Mouse (Mus musculus) testis, adult 2 months (tissue): ENCODE results near the gene Diaph3. TPM values are rescaled to one million over a fixed set of nuclear protein-coding genes. Genes with fewer than 3 reads are reported as not detected.

ENCODE experiments used
- H3K27ac ChIP-seq: fragments of 200-500 bp; 2 replicates; pipeline ENCODE4 v1.5.1; 2012; ENCODE audit warnings: low read depth, low read length; ENCODE audit not compliant: control insufficient read depth, insufficient read depth
- H3K27me3 ChIP-seq: fragments of 200-500 bp; 2 replicates; pipeline ENCODE4 v1.6.1; 2012; ENCODE audit warnings: mild to moderate bottlenecking, low read length, moderate library complexity; ENCODE audit not compliant: control insufficient read depth, insufficient read depth
- H3K36me3 ChIP-seq: fragments of 200-500 bp; 2 replicates; pipeline ENCODE4 v1.6.1; 2012; ENCODE audit warnings: mild to moderate bottlenecking, low read length; ENCODE audit not compliant: control insufficient read depth, insufficient read depth
- H3K4me1 ChIP-seq: fragments of 200-500 bp; 2 replicates; pipeline ENCODE4 v1.6.1; 2012; ENCODE audit warnings: low read length; ENCODE audit not compliant: control insufficient read depth, insufficient read depth
- H3K4me3 ChIP-seq: fragments of 200-500 bp; 2 replicates; pipeline ENCODE4 v1.5.1; 2012; ENCODE audit warnings: low read depth, mild to moderate bottlenecking, low read length, moderate library complexity, mixed read lengths; ENCODE audit not compliant: control insufficient read depth
- CTCF ChIP-seq: fragments of 200-500 bp; IDR thresholded peaks from 2 replicates; pipeline ENCODE4 v1.5.1; 2012; ENCODE audit warnings: low read depth, mild to moderate bottlenecking, inconsistent platforms, low read length, moderate library complexity; ENCODE audit not compliant: control insufficient read depth, insufficient read depth, insufficient replicate concordance
- POLR2A ChIP-seq: fragments of 200-500 bp; IDR thresholded peaks from 2 replicates; pipeline ENCODE4 v1.6.1; 2012; ENCODE audit warnings: low read depth, mild to moderate bottlenecking, inconsistent platforms, low read length, moderate library complexity; ENCODE audit not compliant: control insufficient read depth
- polyA plus RNA-seq: library from polyadenylated mRNA; depleted of rRNA; stranded (reverse); fragments of >200 nt; gene quantifications from 2 replicates; pipeline ENCODE4 v1.2.3, GENCODE M21; 2012

The Diaph3 gene
- polyA plus RNA-seq, 1 experiment: 13.0 TPM

DNA sequence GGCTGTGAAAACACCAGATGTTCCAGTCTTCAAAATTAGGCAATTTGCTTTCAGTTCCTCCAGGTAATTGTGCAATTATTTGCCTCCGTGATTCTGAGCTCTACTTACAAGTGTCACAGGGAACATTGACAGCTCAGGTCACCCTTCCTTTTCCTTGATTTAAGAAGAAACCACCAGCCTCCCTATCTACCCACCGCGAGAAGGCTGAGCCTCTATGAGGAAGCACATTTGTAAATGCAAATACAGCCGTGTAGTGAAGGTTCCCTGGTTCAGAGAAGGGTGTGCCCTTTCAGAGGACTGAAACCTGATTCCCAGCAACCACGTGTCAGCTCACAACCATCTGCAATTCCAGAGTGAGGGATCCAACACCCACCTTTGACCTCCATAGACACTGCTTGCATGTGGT, 96.6 kb downstream of the Diaph3 start:
- Histone ChIP-seq H3K27ac (no peak overlapping the region), H3K4me1 (no peaks in the 10 kb centered on the region), H3K36me3 (no peaks in the 10 kb centered on the region), H3K4me3 (no peak overlapping the region), H3K27me3 (no peaks in the 10 kb centered on the region)
- no peak for TF ChIP-seq POLR2A
- no peak for TF ChIP-seq CTCF

DNA sequence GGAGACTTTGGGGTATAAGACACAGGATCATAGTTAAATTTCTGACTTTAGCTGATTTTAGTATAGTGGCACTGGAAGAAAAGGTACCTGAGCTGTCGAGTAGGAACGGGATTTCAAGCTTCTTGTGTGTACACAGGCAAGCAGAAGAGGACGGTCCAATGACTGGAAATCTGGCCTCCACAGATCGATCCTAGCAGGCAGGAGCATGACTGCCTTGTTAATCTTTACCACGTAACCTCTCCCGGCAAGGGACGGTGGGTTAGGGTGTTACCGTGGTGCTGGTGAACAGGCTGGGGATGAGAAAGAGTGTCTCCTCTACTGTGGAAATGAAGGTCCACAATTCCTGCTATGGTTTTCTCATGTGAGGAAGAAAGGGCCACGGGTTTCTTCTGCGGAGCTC, 120.8 kb downstream of the Diaph3 start:
- Histone ChIP-seq H3K4me3 (peak overlapping the region; percentile 88), H3K27ac (peak overlapping the region; percentile 13; the same call in 1 of the 2 replicates), H3K36me3 (no peaks in the 10 kb centered on the region), H3K27me3 (no peaks in the 10 kb centered on the region), H3K4me1 (no peaks in the 10 kb centered on the region)
- TF ChIP-seq POLR2A: no peak

DNA sequence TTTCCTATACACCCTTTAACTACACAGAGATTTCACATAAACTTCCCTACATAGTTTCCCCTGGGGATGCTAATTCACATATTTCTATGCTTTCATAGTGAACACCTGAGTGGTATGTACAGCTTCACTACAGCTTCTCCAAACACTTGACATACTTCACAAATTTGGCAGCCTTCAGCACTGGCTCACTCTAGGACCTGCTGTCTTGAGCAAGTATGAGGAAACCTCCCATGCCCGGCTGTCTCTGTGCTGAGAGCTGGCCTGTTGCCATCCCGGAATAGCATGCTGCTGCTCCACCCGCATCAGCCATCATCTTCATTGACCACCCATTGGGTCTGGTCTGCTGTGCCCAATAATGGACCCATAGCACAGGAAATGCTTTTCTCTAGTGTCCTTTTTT, 121.3 kb downstream of the Diaph3 start:
- H3K27me3 ChIP-seq: no peaks in the 10 kb centered on the region
- peak overlapping the region; percentile 78 for H3K4me3 ChIP-seq
- no peaks in the 10 kb centered on the region for H3K36me3 ChIP-seq
- TF ChIP-seq CTCF: no peak
- TF ChIP-seq POLR2A: no peak
- no peaks in the 10 kb centered on the region for H3K4me1 ChIP-seq
- no peak overlapping the region for H3K27ac ChIP-seq

DNA sequence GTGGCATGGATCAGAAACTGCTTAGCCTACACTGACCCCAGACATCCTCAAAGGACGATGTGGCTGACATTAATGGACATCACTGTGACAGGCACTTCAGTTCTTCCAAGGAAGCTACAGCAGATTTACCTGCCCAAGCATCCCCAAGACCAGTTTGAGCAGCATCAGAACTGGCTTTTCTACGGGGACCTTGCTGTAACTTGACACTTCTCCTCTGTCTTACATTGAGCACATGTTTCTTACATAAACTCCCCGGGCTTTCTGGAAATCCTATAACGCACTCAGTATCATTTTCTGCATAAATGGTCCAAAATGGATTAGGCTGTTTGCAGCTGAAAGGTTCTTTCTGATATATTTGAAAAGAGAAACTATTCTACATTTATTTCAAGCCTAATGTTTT, 143.7 kb downstream of the Diaph3 start:
- Histone ChIP-seq H3K36me3 (no peaks in the 10 kb centered on the region), H3K4me1 (no peaks in the 10 kb centered on the region), H3K27me3 (no peaks in the 10 kb centered on the region), H3K27ac (no peak overlapping the region), H3K4me3 (no peak overlapping the region)
- TF ChIP-seq CTCF (no peak), POLR2A (no peak)

DNA sequence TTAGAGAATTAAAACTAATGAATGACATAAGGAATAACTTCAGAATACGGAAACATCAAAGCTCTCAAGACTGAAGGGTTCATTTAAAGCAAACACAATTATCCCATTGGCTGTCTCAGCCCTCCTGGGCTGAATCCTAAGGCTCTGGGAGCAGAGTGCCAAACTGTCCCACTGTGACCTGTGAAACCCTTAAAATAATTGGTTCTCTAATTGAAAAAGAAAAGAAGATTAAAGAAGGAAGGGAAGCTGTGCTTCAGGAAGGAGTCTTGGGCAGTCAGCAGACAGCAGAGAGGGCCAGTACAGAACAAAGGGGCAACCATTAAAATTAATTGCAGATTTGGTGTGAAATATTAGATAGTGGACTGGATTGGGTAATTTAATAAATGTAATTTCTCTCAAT, 189.9 kb downstream of the Diaph3 start:
- Histone ChIP-seq H3K36me3 (no peaks in the 10 kb centered on the region), H3K27me3 (no peaks in the 10 kb centered on the region), H3K27ac (no peak overlapping the region), H3K4me1 (no peaks in the 10 kb centered on the region), H3K4me3 (no peak overlapping the region)
- TF ChIP-seq CTCF: no peak
- TF ChIP-seq POLR2A: no peak

DNA sequence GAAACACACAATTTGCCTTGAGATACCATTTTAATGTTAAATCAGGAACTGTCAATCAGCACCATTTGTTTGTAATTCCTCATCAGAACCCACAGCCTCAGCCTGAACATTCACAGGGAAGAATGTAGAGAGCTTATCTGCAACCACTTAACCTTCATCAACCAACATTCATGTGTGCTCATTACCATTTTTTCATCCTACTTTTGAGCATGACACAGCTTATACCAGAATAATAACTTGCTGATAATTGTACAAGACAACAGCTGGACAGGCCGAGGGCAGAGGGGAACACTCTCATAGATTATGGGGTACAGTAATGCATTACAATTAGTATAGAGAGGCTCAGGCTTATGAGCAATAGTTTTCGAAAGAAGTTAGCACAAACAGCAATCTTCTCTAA, 203.1 kb downstream of the Diaph3 start:
- TF ChIP-seq CTCF (no peak), POLR2A (no peak)
- no peaks in the 10 kb centered on the region for H3K36me3 ChIP-seq
- no peak overlapping the region for H3K27ac ChIP-seq
- H3K27me3 ChIP-seq: no peaks in the 10 kb centered on the region
- H3K4me3 ChIP-seq: no peak overlapping the region
- H3K4me1 ChIP-seq: no peaks in the 10 kb centered on the region

DNA sequence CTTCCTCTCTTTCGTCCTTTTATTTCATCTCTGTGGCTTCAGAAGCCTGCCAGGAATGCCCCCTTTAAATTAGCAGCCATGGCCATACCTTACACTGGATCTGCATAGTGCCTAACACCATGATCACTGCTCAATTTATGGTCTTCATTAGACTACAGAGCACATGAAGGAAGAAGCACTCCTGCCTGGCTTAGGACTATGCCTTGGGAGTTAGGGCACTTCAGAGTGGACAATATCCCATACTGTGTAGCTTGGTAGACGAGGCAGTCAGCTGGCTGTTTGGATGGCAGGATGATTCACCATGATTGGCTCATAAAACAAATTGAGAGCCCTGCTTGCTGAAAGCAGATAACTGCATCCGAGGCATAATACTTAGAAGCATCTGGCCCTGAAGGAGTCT, 204.6 kb downstream of the Diaph3 start:
- Histone ChIP-seq H3K36me3 (no peaks in the 10 kb centered on the region), H3K27ac (no peak overlapping the region), H3K27me3 (no peaks in the 10 kb centered on the region), H3K4me1 (no peaks in the 10 kb centered on the region), H3K4me3 (no peak overlapping the region)
- TF ChIP-seq POLR2A (no peak), CTCF (no peak)

DNA sequence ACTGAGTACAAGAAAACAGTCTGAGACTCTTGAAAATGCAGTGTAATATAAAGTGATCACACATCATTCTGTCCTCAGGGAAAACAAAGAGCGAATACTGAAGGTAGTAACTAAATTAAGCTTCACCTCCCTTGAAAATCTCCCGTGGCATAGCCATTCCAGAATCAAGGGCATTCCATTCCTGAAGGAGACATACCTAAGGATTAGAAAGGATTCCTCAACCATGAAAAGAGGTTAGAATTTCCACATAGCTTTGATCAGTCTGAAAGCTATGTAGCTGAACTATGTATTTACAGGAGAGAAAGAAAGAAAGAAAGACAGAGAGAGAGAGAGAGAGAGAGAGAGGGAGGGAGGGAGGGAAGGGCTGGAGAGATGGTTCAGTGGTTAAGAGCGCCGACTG, 210.3 kb downstream of the Diaph3 start:
- Histone ChIP-seq H3K4me3 (no peak overlapping the region), H3K36me3 (no peaks in the 10 kb centered on the region), H3K4me1 (no peaks in the 10 kb centered on the region), H3K27me3 (no peaks in the 10 kb centered on the region), H3K27ac (no peak overlapping the region)
- TF ChIP-seq POLR2A: no peak
- TF ChIP-seq CTCF: no peak
